Mouse (Mus musculus): Measurements from ENCODE around the gene Mterf1a. TPM values are rescaled to one million over a fixed set of nuclear protein-coding genes. Genes with fewer than 3 reads are reported as not detected.
"Not testable (repeated sequence)": the region's sequence is repeated elsewhere in the genome, so short reads cannot be mapped to it uniquely, and the experiment has no call there.

Gene Mterf1a
- 11.8 and 12.5 TPM in 2 replicates for total RNA-seq (2017)

DNA sequence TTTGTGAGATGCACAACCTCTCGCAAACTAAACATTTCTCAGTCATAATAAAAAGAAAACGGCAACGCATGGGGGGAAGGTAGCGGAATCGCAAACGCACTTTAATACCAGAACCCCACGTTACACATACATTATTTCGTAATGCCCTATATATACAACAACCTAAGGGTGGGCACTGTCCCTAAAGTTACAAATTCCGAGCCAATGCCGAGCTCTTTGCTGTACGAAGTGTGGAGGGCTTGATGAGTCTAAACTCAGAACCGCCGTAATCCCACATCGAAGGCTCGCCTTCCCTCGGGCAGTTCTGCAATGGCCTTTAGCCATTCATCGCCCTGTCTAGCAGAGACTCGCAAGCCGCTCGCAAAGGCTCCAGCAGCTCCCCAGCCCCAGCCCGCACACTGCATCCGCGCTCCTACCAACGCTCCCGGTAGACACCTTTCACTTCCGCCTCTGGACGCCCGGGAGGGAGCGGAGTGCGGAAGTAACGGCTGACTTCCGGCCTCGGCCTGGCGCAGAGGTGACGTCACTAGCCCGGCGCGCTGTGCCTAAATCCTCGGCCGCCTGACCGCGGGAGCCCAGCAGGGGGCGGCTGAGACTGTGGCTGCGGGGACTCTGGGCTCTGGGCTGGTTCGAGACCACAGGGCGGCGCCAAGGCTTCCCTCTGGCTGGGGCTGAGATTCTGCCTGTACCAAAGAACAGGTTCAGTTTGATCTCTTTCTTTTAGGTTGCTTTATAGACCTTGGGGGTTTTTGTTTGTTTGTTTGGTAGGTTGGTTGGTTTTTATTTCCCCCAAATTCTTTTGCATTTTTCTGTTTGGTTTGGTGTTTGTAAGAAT is at the start of gene Mterf1a:
Gene Mterf1a, minus strand, starts transcription at position 475 of the 835 bp plus-strand sequence.
- ATAC-seq (replicated peaks in 1 of 2; ENCODE audit: insufficient read depth in 1 of 2, low FRiP score in 2 of 2, low TSS enrichment in 1 of 2, low read depth in 1 of 2, poor library complexity in 2 of 2, severe bottlenecking in 2 of 2): peak; percentile 100

DNA sequence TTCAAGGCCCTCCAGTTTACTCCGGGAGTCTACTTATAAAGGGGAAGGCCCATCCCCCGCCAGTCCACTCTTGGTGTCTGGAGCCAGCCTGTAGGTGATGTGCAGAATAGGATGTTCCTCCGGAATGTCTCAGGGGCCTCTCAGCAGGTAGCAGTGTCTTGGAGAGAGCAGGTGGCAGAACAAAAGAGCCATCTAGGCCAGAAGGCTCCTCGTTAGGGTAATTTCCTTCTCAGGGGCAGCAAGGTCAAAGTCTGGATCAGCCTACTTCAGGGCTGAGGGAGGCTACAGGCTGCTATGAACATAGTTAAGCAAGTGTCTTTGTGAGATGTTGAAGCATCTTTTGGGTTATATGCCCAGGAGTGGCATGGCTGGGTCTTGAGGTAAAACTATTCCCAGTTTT is 49.4 kb upstream of the Mterf1a start:
- ATAC-seq (replicated peaks in 1 of 2; ENCODE audit: insufficient read depth in 1 of 2, low FRiP score in 2 of 2, low TSS enrichment in 1 of 2, low read depth in 1 of 2, poor library complexity in 2 of 2, severe bottlenecking in 2 of 2): not testable (repeated sequence)

DNA sequence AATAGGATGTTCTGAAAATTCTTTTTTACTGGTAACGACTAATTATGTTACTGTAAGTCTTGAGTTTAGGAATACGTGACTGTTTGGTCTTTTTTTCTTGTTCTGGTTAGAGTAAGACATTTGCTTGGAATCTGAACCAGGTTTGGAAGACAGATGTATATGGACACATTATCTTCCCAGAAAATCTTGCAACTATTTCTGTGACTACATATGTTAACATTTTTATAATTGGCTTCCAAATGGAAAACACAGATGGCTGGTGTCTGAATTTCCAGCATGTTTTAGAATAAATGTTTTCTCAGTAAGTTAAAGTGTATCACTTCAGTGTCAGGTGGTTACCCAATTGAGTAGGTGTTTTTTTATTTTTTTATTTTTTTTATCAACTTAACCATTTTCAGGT is 47.5 kb upstream of the Mterf1a start:
- no peak for ATAC-seq (replicated peaks in 1 of 2; ENCODE audit: insufficient read depth in 1 of 2, low FRiP score in 2 of 2, low TSS enrichment in 1 of 2, low read depth in 1 of 2, poor library complexity in 2 of 2, severe bottlenecking in 2 of 2)

DNA sequence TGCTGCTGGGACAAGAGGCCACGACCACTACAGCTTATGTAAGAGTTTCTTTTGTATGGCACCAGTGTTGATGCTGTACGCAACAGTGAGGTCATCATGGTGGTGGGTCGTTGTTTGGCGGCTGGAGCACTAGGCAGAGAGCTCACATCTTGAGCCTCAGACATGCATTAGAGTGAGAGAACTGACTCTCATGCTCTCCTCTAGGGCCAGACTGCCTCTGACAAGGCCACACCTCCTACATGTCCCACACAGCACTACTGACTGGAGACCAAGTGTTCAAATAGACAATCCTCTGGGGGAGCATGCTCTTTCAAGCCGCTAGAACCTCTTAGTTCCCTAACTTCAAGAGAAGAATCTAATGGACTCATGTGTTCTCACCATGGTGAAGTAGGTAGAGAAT is 45.6 kb upstream of the Mterf1a start:
- ATAC-seq (replicated peaks in 1 of 2; ENCODE audit: insufficient read depth in 1 of 2, low FRiP score in 2 of 2, low TSS enrichment in 1 of 2, low read depth in 1 of 2, poor library complexity in 2 of 2, severe bottlenecking in 2 of 2): no peak

DNA sequence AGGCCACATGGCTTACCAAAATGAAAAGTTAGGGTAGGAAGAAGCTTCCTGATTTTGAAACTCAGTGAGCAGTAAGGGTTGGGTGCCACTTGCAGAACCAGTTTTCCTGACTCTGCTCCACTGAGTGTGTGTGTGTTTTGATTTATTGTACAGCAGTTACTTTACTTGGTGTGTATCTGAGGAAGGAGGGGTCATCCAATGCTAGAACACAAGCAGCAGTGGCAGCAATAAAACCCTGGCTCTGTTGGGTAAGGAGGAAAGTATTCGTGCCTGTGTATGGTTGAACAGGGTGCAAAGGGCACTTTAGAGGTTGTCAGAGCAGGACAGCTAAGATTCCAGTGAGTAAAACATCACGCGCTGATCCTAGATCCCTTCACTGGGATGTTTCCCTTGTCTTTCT is 45.2 kb upstream of the Mterf1a start:
- ATAC-seq (replicated peaks in 1 of 2; ENCODE audit: insufficient read depth in 1 of 2, low FRiP score in 2 of 2, low TSS enrichment in 1 of 2, low read depth in 1 of 2, poor library complexity in 2 of 2, severe bottlenecking in 2 of 2): no peak

DNA sequence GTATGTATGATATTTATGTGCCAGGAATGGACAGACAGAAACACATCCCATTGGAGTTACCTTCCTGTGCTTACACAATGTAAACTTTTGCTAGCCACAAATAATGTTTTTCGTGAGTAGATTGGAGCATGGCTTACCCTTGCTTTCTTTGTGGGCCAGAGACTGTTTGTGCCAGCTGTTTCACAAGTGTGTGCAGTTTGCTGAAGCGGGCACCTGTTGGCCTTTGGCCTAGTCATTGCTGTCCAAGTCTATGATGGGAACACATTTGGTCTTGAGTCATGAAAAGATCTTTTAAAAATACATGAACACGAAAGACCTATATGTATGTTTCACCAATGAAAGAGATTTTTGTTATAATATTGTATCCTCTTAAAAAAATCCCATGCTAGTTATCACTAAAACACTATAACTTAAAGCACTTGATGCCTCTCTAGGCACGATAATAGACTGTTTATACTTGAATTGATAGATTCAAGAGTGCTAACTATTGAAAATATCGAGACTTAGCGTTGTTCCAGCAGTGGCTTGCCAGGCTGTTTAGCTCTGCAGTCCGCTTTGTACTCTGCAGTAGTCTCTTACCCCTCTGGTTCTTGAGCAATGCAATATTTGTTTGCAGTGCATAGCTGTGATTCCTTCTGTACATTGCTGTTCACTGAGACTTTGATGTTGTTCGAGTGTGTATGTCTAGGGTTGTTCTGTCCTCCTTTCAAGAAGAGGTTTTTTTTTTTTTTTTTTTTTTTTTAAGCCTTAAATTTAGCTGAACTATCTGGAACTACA is 42.2 kb upstream of the Mterf1a start:
- no peak for ATAC-seq (replicated peaks in 1 of 2; ENCODE audit: insufficient read depth in 1 of 2, low FRiP score in 2 of 2, low TSS enrichment in 1 of 2, low read depth in 1 of 2, poor library complexity in 2 of 2, severe bottlenecking in 2 of 2)

DNA sequence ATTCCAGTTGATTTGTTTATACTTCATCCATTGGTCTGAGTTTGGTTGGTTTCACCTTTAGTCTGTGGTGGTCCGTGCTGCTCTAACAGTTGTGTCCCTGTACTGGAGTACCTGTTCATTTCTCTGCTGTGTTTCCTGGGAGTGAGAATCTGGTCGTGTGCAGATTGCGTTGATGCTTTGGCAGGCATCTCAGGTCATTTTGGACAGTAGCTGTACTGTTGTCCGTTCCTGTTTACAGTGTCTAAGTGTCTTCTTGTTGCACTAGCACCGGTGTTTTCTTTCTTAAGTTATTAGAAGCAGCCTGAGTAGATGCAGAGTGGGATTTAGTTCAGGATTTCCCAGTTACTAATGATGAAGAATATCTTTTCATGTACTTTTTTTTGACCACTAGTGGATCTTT is 41.5 kb upstream of the Mterf1a start:
- ATAC-seq (replicated peaks in 1 of 2; ENCODE audit: insufficient read depth in 1 of 2, low FRiP score in 2 of 2, low TSS enrichment in 1 of 2, low read depth in 1 of 2, poor library complexity in 2 of 2, severe bottlenecking in 2 of 2): no peak

DNA sequence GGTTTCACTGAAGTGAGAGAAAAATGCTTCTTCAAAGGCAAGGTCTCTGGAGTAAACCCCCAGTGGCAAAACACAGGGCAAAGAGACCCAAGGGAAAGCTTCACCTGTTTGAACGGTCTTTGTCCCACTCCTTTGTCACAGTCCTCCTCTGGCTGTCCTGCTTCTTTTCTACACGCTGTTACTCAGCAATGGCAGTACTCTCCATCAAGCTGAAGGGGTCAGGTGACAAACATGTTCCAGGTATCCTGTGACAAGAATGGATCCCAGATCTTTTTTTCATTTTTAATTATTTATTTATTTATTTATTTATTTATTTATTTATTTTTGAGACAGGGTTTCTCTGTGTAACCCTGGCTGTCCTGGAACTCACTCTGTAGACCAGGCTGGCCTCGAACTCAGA is 39.8 kb upstream of the Mterf1a start:
- ATAC-seq (replicated peaks in 1 of 2; ENCODE audit: insufficient read depth in 1 of 2, low FRiP score in 2 of 2, low TSS enrichment in 1 of 2, low read depth in 1 of 2, poor library complexity in 2 of 2, severe bottlenecking in 2 of 2): no peak

DNA sequence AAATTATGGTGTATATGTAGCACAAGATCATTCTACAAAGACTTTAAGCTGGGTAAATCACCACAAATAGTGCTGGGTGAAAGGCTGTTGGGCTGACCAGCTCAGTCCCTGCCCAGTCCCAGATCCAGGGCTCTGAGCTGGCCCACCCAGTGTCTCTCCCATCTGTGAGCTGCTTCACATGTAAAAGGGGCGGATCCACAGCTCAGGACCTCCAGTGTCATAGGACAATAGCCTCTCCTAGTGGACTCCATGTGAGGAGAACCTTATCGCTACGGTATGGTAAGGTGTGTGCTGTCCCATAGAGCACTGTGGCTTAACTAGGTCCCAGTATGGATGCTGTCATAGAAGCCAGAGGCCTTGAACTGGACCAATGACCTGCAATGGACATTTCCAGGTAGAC is 37.9 kb upstream of the Mterf1a start:
- ATAC-seq (replicated peaks in 1 of 2; ENCODE audit: insufficient read depth in 1 of 2, low FRiP score in 2 of 2, low TSS enrichment in 1 of 2, low read depth in 1 of 2, poor library complexity in 2 of 2, severe bottlenecking in 2 of 2): no peak

DNA sequence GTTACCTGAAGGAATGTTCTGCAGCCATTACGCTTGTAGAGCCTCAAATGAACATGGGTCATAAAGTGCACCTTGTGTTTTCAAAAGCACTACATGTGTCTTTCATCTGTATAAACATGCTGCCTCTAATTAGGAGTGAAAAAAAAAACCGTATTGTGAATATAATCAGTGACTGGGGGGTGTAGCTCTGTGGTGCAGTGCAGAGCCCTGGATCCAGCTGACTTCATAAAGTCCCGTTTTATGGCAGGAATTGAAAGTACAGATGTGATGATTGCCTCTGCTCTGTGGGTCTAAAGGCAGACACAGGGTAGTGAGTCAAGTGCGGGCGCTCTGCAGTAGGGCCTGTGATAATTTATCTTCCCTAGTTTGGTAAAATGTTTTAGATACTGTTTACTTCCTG is 37.0 kb upstream of the Mterf1a start:
- no peak for ATAC-seq (replicated peaks in 1 of 2; ENCODE audit: insufficient read depth in 1 of 2, low FRiP score in 2 of 2, low TSS enrichment in 1 of 2, low read depth in 1 of 2, poor library complexity in 2 of 2, severe bottlenecking in 2 of 2)

DNA sequence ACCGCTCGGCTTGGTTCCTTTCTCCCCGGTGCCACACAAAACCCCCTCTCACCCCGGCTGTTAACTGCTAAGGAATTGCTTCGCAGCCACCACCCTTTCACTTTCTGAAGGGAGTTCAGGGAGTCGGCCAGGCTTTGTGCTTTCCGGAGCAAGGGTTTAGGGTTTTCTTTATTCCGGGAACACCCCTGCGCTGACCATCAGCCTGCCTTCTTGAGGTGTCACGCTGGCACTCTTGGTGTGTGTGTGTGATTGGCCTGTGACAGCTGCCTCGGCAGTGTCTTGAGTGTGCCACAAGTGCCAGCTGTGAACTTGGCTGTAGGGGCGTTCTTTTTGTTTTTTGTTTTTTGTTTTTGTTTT is 34.9 kb upstream of the Mterf1a start:
- ATAC-seq (replicated peaks in 1 of 2; ENCODE audit: insufficient read depth in 1 of 2, low FRiP score in 2 of 2, low TSS enrichment in 1 of 2, low read depth in 1 of 2, poor library complexity in 2 of 2, severe bottlenecking in 2 of 2): peak; percentile 44 to 49

DNA sequence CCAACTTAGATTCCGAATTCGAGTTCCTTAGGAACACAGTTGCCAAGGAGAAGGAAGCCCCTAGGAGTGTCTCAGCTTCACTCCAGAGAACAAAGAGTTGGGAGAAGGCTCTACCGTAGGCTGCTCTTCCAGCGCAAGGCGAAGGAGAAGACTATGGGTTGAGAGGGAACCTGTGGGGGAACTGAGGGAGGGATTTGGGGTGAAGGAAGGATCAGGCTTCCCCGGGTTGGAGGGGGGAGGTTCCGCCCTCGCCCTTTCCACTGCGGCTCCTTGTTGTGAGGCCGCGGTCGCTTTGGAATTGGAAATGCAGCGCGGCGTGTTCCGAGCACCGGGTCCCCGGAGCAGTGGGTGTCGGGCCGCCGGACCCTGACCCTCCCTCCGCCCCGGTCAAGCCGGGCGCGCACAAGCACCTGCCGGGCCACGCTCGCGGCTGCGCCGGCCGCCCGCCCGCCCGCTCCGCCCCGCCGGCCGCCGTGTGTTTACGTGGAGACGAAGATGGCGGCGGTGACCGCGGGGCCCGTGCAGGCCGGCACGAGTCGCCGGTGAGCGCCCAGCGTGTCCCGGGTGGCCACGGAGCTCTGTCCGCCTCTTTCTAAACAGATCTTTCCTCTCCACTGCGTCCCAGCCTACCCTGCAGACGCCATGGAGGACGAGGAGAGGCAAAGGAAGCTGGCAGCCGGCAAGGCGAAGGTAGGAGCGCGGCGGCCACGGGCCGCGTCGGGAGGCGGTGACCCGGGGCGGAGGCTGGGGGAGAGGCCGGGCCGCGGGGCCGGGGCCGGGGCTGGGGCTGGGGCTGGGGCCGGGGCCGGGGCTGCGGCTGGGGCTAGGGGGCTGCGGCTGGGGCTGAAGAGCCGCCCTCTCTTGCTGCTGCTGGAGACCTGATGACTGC is 34.3 kb upstream of the Mterf1a start, which contains the start of gene Akap9:
Gene Akap9, plus strand, starts transcription at position 254 of the 889 bp plus-strand sequence.
- peak; percentile 68 to 72 for ATAC-seq (replicated peaks in 1 of 2; ENCODE audit: insufficient read depth in 1 of 2, low FRiP score in 2 of 2, low TSS enrichment in 1 of 2, low read depth in 1 of 2, poor library complexity in 2 of 2, severe bottlenecking in 2 of 2)

DNA sequence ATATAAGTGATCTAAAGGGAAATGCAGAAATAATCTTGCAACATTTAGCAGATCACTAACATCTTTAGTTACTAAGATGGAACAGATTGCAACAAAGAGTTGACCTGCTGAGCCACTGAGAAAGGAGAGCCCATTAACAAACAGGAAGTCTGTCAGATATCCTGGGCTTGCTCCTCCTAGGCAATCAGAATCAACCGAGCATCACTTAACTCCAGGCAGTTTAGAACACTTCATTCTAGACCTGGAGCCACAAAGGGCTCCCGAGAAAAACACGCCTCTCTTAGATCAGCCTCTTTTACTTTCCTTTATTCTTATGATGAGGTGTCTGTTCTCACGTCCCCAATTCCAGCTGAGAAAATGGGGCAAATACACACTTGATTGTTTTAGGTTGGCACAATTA is 32.9 kb upstream of the Mterf1a start:
- ATAC-seq (replicated peaks in 1 of 2; ENCODE audit: insufficient read depth in 1 of 2, low FRiP score in 2 of 2, low TSS enrichment in 1 of 2, low read depth in 1 of 2, poor library complexity in 2 of 2, severe bottlenecking in 2 of 2): no peak

DNA sequence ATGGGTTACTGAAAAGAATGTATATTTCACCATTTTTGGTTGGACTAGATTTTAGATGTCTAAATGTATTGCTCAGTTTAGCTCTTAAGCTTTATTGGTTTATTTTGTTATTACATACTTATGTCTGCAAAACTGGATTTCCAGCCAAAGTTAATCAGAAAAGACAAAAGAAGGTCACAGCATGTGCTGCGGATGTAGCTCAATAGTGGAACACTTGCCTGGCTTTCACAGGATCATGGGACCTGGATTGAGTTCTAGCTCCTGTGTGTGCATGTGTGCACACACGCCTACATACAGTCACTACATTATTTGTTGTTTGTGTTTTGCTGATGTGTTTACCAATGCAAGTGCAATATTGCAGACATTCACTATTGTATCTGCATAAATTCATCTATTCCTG is 28.6 kb upstream of the Mterf1a start:
- no peak for ATAC-seq (replicated peaks in 1 of 2; ENCODE audit: insufficient read depth in 1 of 2, low FRiP score in 2 of 2, low TSS enrichment in 1 of 2, low read depth in 1 of 2, poor library complexity in 2 of 2, severe bottlenecking in 2 of 2)

DNA sequence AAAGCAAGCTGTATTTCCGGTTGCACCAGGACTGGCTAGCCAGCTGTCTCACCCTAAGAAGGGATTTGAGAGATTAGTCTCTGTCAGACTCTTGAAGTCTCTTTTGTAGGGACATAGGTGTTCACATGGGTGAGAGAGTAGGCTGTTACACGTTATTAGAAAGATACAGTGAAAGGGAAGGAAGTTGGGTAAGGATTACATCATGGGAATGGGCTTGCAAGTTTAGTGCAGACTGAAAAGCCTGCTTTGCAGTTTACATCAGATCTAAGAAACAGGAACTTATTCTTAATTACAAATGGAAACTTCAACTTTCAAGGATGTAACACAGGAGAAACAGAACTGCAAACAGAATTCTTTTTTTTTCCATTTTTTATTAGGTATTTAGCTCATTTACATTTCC is 11.7 kb upstream of the Mterf1a start:
- ATAC-seq (replicated peaks in 1 of 2; ENCODE audit: insufficient read depth in 1 of 2, low FRiP score in 2 of 2, low TSS enrichment in 1 of 2, low read depth in 1 of 2, poor library complexity in 2 of 2, severe bottlenecking in 2 of 2): peak; percentile 42 to 62; a peak in 2 of 4 replicates

DNA sequence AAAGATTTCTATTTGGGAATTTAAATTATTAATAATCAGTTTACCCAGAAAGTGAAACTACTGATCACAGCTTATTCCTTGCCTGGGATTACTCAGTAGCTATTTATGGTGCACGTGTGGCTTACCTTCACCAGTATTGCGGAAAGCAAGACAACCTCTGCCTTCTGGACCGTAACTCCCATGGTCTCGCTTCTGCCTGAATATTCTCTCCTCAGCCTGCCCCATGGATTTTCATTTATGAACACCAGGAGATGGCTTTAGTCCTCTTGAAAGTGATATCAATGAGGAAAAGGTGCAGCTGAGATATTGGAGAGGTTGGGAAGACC is 524 bp upstream of the Mterf1a start:
- not testable (repeated sequence) for ATAC-seq (replicated peaks in 1 of 2; ENCODE audit: insufficient read depth in 1 of 2, low FRiP score in 2 of 2, low TSS enrichment in 1 of 2, low read depth in 1 of 2, poor library complexity in 2 of 2, severe bottlenecking in 2 of 2)

DNA sequence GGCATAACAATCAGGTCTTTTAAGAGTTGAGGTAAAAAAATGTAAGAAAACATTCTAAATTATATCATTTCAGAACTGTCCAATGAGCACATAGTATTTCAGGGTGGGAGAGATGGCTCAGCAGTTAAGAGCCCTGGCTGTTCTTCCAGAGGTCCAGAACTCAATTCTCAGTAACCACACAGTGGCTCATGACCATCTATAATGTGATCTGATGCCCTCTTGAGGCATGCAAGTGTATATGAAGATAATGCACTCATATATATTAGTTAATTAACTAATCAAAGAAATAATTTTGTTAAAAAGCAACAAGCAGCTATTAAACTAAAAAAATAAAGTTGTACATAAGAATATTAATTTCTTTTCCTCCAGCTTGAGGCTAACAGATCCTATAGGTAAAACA is 4.5 kb downstream of the Mterf1a start:
- no peak for ATAC-seq (replicated peaks in 1 of 2; ENCODE audit: insufficient read depth in 1 of 2, low FRiP score in 2 of 2, low TSS enrichment in 1 of 2, low read depth in 1 of 2, poor library complexity in 2 of 2, severe bottlenecking in 2 of 2)

DNA sequence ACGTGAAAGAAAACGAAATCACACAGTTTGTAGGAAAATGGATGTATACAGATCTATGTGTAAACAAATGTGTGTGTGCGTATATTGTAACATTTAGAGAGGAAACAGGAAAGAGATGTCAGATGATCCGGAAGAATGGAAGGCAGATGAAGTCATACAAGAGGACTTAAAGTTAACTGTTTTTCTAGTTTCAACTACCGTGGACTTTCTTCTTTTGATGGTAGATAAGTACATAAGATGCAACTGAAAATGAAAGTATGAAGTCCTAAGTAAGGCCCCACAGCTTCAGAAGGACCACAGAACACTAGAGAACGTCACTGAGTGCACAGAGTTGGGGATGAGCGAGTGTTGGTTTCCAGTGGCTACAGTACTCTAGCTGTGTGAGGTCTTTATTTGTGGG is 6.9 kb downstream of the Mterf1a start:
- ATAC-seq (replicated peaks in 1 of 2; ENCODE audit: insufficient read depth in 1 of 2, low FRiP score in 2 of 2, low TSS enrichment in 1 of 2, low read depth in 1 of 2, poor library complexity in 2 of 2, severe bottlenecking in 2 of 2): not testable (repeated sequence)

Measured in hematopoietic stem cell, adult 5-6 weeks (primary cell).